Mouse (Mus musculus) hindbrain, embryonic 14.5 days (tissue): ENCODE measurements around the gene Gm4707. TPM values are rescaled to one million over a fixed set of nuclear protein-coding genes. Genes with fewer than 3 reads are reported as not detected.

Source experiments
- ATAC-seq: fragments of 200-750 bp; cut with Nextera tagmentation; 2 replicates; pipeline ENCODE4 v1.8.0; 2017; ENCODE audit warnings: moderate number of reproducible peaks, mild to moderate bottlenecking, moderate TSS enrichment, moderate library complexity; ENCODE audit not compliant: low FRiP score
- DNase-seq: peaks from one replicate; pipeline ENCODE4 v3.0.0-alpha.2; 2015; ENCODE audit warnings: low spot score
- H3K27ac ChIP-seq: fragments of 300-500 bp; sonication (generic); 2 replicates; pipeline ENCODE4 v1.5.1; 2014; ENCODE audit warnings: mild to moderate bottlenecking, moderate library complexity
- H3K27me3 ChIP-seq: fragments of 300-500 bp; sonication (generic); 2 replicates; pipeline ENCODE4 v1.6.1; 2014; ENCODE audit warnings: mild to moderate bottlenecking, low read length, mixed read lengths; ENCODE audit not compliant: control insufficient read depth, insufficient read depth
- H3K36me3 ChIP-seq: fragments of 300-500 bp; sonication (generic); replicated peaks from 2 replicates; pipeline ENCODE4 v1.6.1; 2014; ENCODE audit not compliant: control insufficient read depth, insufficient read depth
- H3K4me1 ChIP-seq: fragments of 300-500 bp; sonication (generic); replicated peaks from 2 replicates; pipeline ENCODE4 v1.6.1; 2014; ENCODE audit warnings: antibody characterized with exemption, low read length, mixed read lengths; ENCODE audit not compliant: control insufficient read depth, insufficient read depth
- H3K4me2 ChIP-seq: fragments of 300-500 bp; sonication (generic); replicated peaks from 2 replicates; pipeline ENCODE4 v1.6.1; 2014; ENCODE audit warnings: mild to moderate bottlenecking, moderate library complexity
- H3K4me3 ChIP-seq: fragments of 300-500 bp; sonication (generic); replicated peaks from 2 replicates; pipeline ENCODE4 v1.5.1; 2014; ENCODE audit warnings: mild to moderate bottlenecking, low read length
- H3K9ac ChIP-seq: fragments of 300-500 bp; sonication (generic); 2 replicates; pipeline ENCODE4 v1.6.1; 2014
- H3K9me3 ChIP-seq: fragments of 300-500 bp; sonication (generic); 2 replicates; pipeline ENCODE4 v1.6.1; 2016; ENCODE audit warnings: low read length; ENCODE audit not compliant: control insufficient read depth
- WGBS: fragments of 180-500 bp; shearing (Covaris S2); extraction: QIAGEN DNeasy Blood & Tissue Kit; methylation state at CpG from one replicate; pipeline ENCODE4 v1.1.7; 2014; 5-methylcytosine and 5-hydroxymethylcytosine counted together
- polyA plus RNA-seq: library from polyadenylated mRNA; unstranded; fragments of >200 nt; fragmentation: Nextera tagmentation; extraction: Ambion mirVana; gene quantifications from 2 replicates; pipeline ENCODE4 v1.2.1, GENCODE M21; 2014

Gene Gm4707
- polyA plus RNA-seq: 1.9 and 2.0 TPM in 2 replicates

DNA sequence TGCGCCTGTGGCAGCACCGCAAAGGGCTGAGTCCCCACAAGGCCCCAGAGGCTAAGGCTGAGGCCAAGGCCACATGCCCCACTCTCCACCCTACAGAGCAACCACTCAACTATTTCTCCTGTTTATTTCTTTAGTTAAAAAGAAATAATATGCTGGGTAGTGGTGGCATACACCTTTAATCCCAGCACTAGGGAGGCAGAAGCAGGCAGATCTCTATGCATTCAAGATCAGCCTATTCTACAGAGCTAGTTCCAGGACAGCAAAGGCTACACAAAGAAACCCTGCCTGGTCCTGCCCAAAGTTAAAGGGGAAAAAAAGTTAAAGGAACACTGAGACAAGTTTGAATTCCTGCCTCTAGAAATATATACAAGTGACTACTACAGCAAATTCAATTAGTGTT, at the start of gene Gm4707:
Gene Gm4707 (minus strand): TSS at position 101 of the 400 bp plus-strand sequence.
- Histone ChIP-seq H3K27ac (no peak within 1 kb of the TSS), H3K27me3 (no peaks in the 10 kb centered on the region), H3K36me3 (peaks cover 36% of the 10 kb centered on the region), H3K4me3 (no peak within 1 kb of the TSS), H3K9me3 (no peaks in the 10 kb centered on the region), H3K4me2 (no peak within 1 kb of the TSS), H3K4me1 (no peaks in the 10 kb centered on the region), H3K9ac (no peak within 1 kb of the TSS)
- ATAC-seq: no peak
- WGBS: 98% methylated on average over 2 of the region's 2 CpGs
- DNase-seq: no peak

DNA sequence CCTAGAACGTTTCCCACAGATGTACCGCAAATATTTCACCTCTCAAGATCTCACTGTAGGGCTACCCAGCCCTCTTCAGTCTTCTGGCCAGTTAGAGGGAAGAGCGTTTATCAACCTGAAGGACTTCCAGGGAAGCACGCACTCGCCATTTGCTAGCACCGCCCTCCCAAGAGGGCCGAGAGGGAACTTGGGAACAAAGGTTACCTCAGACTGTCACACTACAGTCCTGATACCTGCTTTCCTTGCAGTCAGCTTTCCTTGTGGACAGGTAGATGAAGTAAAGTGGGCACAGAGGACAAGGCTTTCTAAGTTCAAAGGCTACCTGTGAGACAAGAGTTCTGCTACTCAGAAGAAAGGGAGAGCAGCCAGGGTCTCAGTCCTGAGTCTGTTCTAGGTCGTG, 47.1 kb upstream of the Gm4707 start:
- H3K4me1 ChIP-seq: no peaks in the 10 kb centered on the region
- WGBS: 93% methylated on average over 8 of the region's 8 CpGs
- ATAC-seq: no peak
- H3K4me2 ChIP-seq: no peak overlapping the region
- H3K27me3 ChIP-seq: no peaks in the 10 kb centered on the region
- H3K4me3 ChIP-seq: no peak overlapping the region
- no peak overlapping the region for H3K27ac ChIP-seq
- DNase-seq: no peak
- no peak overlapping the region for H3K9ac ChIP-seq
- no peaks in the 10 kb centered on the region for H3K9me3 ChIP-seq
- H3K36me3 ChIP-seq: peaks cover 9% of the 10 kb centered on the region

DNA sequence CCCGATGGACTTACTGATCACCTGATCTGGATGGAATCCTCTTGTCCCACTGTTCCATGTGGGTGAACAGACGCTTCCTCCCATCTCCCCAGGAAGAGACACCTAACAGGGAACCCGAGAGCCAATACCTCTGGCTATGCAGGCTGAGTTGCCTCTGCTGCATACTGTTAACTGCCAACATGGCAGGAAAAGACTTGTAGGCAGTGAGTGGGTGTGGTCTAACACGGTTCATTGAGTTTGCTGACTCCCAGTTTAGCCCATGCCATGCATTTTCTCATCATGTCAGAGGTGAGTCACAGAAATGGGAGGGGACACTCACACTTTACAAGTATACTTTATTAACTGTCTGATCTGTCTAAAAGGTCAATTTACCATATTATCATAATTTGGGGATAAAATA, 36.1 kb upstream of the Gm4707 start:
- Histone ChIP-seq H3K9me3 (no peaks in the 10 kb centered on the region), H3K27me3 (no peaks in the 10 kb centered on the region), H3K27ac (no peak overlapping the region), H3K4me2 (no peak overlapping the region), H3K4me3 (no peak overlapping the region), H3K36me3 (no peaks in the 10 kb centered on the region; the same call in 1 of the 2 replicates), H3K4me1 (no peaks in the 10 kb centered on the region), H3K9ac (no peak overlapping the region)
- ATAC-seq (no peak), DNase-seq (no peak)
- whole genome bisulfite sequencing: 94% methylated on average over 4 of the region's 4 CpGs

DNA sequence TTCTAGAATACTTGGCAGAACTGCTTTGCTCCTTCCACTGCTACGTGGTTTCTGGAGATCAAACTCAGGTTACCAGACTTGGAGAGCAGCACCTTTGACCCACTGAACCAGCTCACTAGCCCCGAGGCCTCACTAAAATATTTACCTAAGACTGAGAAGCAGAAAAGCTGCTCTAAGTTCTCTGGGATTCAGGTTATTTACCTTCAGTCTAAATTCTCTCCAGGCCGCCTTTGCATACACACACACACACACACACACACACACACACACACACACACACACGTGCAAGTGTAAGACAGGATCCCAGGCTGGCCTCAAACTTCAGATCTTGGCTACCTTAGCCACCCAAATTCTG, 31.6 kb upstream of the Gm4707 start:
- no peak overlapping the region for H3K4me3 ChIP-seq
- H3K9me3 ChIP-seq: no peaks in the 10 kb centered on the region
- ATAC-seq: no peak
- DNase-seq: no peak
- no peak overlapping the region for H3K27ac ChIP-seq
- H3K27me3 ChIP-seq: no peaks in the 10 kb centered on the region
- no peaks in the 10 kb centered on the region for H3K36me3 ChIP-seq
- 83% methylated on average over 4 of the region's 4 CpGs for WGBS
- H3K4me2 ChIP-seq: no peak overlapping the region
- no peak overlapping the region for H3K9ac ChIP-seq
- no peaks in the 10 kb centered on the region for H3K4me1 ChIP-seq

DNA sequence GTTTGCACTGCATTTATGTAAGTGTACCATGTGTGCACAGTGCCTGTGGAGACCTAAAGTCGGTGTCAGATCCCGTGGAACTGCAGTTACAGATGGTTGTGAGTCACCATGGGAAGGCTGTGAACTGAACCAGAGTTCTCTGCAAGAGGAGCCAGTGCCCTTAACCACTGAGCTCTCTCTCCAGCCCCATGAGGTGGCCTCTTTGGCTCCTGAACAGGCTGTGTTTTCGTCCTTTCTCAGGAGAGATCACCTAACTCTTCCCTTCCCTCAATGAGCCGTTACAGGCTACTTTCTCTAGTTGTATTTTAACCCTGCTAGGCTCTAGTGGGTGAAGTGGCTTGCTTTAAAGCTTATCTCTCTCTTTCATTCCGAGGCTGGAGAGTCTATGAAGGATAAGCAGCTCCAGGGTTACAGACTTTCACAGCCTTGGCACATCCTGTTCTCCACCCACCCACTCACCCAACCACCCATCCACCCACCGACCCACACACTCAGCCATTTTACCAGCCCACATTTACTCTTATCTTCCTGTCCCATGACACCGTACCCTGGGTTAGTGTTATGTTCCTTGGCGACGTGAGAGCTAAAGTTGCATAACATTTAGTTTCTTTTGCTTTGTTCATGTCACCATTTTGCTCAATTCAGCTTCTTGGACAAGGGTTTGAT, 31.1 kb upstream of the Gm4707 start:
- 84% methylated on average over 9 of the region's 9 CpGs for WGBS
- Histone ChIP-seq H3K27ac (no peak overlapping the region), H3K9me3 (no peaks in the 10 kb centered on the region), H3K36me3 (no peaks in the 10 kb centered on the region), H3K4me3 (no peak overlapping the region), H3K27me3 (no peaks in the 10 kb centered on the region), H3K4me2 (no peak overlapping the region), H3K9ac (no peak overlapping the region), H3K4me1 (no peaks in the 10 kb centered on the region)
- ATAC-seq (no peak), DNase-seq (no peak)

DNA sequence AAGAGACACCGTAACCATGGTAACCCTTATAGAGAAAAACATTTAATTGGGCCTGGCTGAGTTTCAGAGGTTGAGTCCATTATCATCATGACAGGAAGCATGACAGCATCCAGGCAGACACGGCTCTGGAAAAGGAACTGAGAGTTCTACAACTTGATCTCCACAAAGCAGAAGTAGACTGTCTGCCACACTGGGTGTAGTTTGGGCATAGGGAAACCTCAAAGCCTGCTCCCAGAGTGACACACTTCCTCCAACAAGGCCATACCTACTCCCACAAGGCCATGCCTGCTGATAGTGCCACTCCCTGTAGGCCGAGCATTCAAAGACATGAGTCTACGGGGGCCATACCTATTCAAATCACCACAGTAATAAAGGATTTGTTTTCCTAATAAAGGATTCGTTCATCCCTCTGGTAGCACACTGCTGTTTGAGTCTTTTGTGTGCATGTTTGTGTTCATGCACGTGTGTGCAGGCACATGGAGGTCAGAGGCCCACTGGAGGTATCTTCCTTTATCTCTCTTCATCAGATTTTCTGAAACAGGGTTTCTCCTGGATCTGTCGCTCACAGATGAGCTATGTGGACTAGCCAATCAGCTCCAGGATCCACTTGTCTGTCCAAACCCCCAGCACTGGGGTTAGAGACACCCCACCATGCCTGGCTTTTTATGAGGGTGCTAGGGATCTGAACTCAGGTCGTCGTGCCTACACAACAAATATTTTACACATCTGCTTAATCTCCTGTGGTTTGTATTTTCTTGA, 30.2 kb upstream of the Gm4707 start:
- H3K9me3 ChIP-seq: no peaks in the 10 kb centered on the region
- H3K4me3 ChIP-seq: no peak overlapping the region
- no peaks in the 10 kb centered on the region for H3K27me3 ChIP-seq
- 83% methylated on average over 9 of the region's 9 CpGs for WGBS
- no peaks in the 10 kb centered on the region for H3K36me3 ChIP-seq
- no peak overlapping the region for H3K9ac ChIP-seq
- H3K4me1 ChIP-seq: no peaks in the 10 kb centered on the region
- H3K27ac ChIP-seq: no peak overlapping the region
- no peak for DNase-seq
- no peak for ATAC-seq
- H3K4me2 ChIP-seq: no peak overlapping the region

- Histone ChIP-seq H3K4me1 (no peaks in the 10 kb centered on the region), H3K4me2 (no peak overlapping the region), H3K36me3 (no peaks in the 10 kb centered on the region), H3K27me3 (no peaks in the 10 kb centered on the region), H3K27ac (no peak overlapping the region), H3K9ac (no peak overlapping the region), H3K9me3 (no peaks in the 10 kb centered on the region), H3K4me3 (no peak overlapping the region)
- DNase-seq: no peak
- WGBS: 58% methylated on average over 8 of the region's 8 CpGs
- ATAC-seq: no peak
Measured at GRCm38 (mm10) chr17:71486231-71486851, 26.6 kb upstream of the Gm4707 start.

- 66% methylated on average over 12 of the region's 12 CpGs for WGBS
- no peak overlapping the region for H3K27ac ChIP-seq
- H3K9ac ChIP-seq: peak overlapping the region; percentile 13; the same call in 1 of the 2 replicates
- H3K9me3 ChIP-seq: no peaks in the 10 kb centered on the region
- no peak for ATAC-seq
- H3K27me3 ChIP-seq: no peaks in the 10 kb centered on the region
- DNase-seq: no peak
- H3K4me2 ChIP-seq: peak overlapping the region; percentile 17; the same call in 1 of the 2 replicates
- no peaks in the 10 kb centered on the region for H3K36me3 ChIP-seq
- H3K4me3 ChIP-seq: no peak overlapping the region
- no peaks in the 10 kb centered on the region for H3K4me1 ChIP-seq
Measured at GRCm38 (mm10) chr17:71485791-71486230, 26.1 kb upstream of the Gm4707 start.

DNA sequence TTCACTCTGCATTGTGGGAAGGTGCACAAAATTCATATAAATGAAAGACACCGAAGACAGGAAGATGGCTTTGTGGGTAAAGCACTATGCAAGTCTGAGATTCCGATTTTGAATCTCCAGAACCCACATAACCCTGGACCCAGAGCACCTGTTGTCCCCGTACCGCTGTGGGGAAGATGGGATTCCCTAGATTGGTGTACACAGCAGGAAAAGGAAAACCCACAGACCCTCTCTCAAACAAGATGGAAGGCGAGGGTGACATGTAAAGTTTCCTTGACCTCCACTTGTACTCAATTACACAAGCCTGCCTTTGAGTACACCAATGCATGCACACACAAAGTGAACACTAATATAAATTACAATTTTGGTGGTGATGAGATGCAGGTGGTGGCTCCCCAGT, 25.0 kb upstream of the Gm4707 start:
- Histone ChIP-seq H3K36me3 (no peaks in the 10 kb centered on the region), H3K27me3 (no peaks in the 10 kb centered on the region), H3K9ac (no peak overlapping the region), H3K4me2 (no peak overlapping the region), H3K4me1 (no peaks in the 10 kb centered on the region), H3K9me3 (no peaks in the 10 kb centered on the region), H3K27ac (no peak overlapping the region), H3K4me3 (no peak overlapping the region)
- 88% methylated on average over 5 of the region's 5 CpGs for WGBS
- no peak for DNase-seq
- no peak for ATAC-seq
